In the genomic region with DNA sequence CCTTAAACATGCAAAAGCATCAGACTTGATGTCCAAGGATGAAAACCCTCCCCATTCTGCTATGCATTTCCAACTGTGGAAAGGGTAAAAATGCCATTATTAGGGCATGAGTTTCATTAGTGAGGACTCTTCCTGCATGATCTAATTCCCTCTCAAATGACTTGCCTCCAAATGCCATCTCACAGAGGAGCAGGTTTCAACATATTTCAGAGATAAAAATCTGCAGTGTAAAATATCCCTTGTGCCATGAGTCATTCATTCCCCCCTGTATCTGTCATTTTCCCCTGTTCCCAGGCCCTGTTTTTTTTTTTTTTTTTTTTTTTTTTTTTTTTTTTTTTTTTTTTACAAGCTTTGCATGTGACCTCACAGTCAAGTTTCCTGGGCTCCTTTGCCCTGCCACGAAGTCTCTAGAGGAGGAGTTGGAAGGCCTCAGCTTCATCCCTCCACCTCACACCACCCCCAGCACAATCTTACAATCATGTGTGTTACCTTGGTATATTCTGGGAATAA, we compare ENCODE assay signal across 22 mouse cellular contexts.
DNase-seq lines count a peak whose midpoint lies in the region; ATAC-seq and TF ChIP-seq lines count a peak whose summit lies in the region.
"Had no signal": no experiment of that assay in that cellular context is flagged by ENCODE, and none has a peak within 500 bp of the region (broad histone marks: within the 10 kb centered on the region; RNA-seq: fewer than 3 reads in every experiment).

No protein-coding gene starts in this region.

- no peak for TF ChIP-seq CTCF in Patski (IDR thresholded peaks at IDR 0.05)

- CTCF ChIA-PET in Patski (lab: Charles Lee): no interaction called here

- in situ Hi-C loops in Patski (cut with MboI; ENCODE audit: low pct_unique_long_range_greater_than_20kb): no loop called here

- peak; percentile 11 for DNase-seq in adrenal gland, adult 2 months
- DNase-seq in adrenal gland, postnatal 10 days: no peak
- DNase-seq in MN1 (ENCODE audit: low spot score) (peak; percentile 62), Patski (ENCODE audit: low read depth, low spot score) (peak; percentile 47)
- DNase-seq in frontal cortex, postnatal 14 days (ENCODE audit: low spot score in 2 of 2): no peak
- no peak for DNase-seq in frontal cortex, adult 2 months (ENCODE audit: extremely low spot score in 1 of 2, low spot score in 1 of 2)
- DNase-seq in thymus, postnatal 14 days: no peak
- DNase-seq: adrenal gland, adult 8-10 months; cerebellum, adult 18-20 months; cerebellum, adult 9-10 months; cerebellum, postnatal 14 days; forebrain, postnatal 0 days; gastrocnemius, postnatal 14 days; heart, adult 11 months; heart, postnatal 10 days; heart, postnatal 36 days; kidney, adult 11 months had no signal

- peak; percentile 51 for ATAC-seq in Patski
- ATAC-seq: forebrain, embryonic 14.5 days; forebrain, postnatal 0 days; hindbrain, embryonic 16.5 days; intestine, embryonic 15.5 days had no signal

- POLR2A ChIA-PET in Patski (lab: Charles Lee): no interaction called here

- H3K27me3 ChIP-seq in Patski: no peaks in the 10 kb centered on the region
- H3K27me3 ChIP-seq: heart, embryonic 15.5 days; hindbrain, embryonic 13.5 days; intestine, embryonic 15.5 days had no signal

Comparison
In these comparisons a context has a peak if more than half of its experiments do, and no peak if none do; other contexts are left out.
1. DNase-seq: peak in adrenal gland, adult 2 months (single experiment), MN1 (single experiment) and Patski (single experiment); none in adrenal gland, postnatal 10 days (single experiment), frontal cortex, postnatal 14 days (0 of 2), frontal cortex, adult 2 months (0 of 2) and thymus, postnatal 14 days (single experiment).